Mouse (Mus musculus) stomach, embryonic 16.5 days (tissue): ENCODE measurements at regions not wholly inside any gene's neighbourhood (a gene's known extent, or its start where the extent isn't known, plus 50 kb on each side); places are given as distances from the start of the nearest gene placed in this dataset.

Experiments used
- ATAC-seq: fragments of 200-750 bp; cut with Nextera tagmentation; 2 replicates; pipeline ENCODE4 v1.8.0; 2017; ENCODE audit warnings: moderate number of reproducible peaks, moderate TSS enrichment; ENCODE audit not compliant: insufficient read depth, low FRiP score
- H3K27ac ChIP-seq: fragments of 300-500 bp; sonication (generic); 2 replicates; pipeline ENCODE4 v1.5.1; 2014; ENCODE audit warnings: low read length
- H3K27me3 ChIP-seq: fragments of 300-500 bp; sonication (generic); 2 replicates; pipeline ENCODE4 v1.6.1; 2014; ENCODE audit warnings: low read length, control low read depth, mixed read lengths; ENCODE audit not compliant: control insufficient read depth, insufficient read depth
- H3K36me3 ChIP-seq: fragments of 300-500 bp; sonication (generic); 2 replicates; pipeline ENCODE4 v1.6.1; 2014; ENCODE audit warnings: low read length; ENCODE audit not compliant: control insufficient read depth, insufficient read depth
- H3K4me1 ChIP-seq: fragments of 300-500 bp; sonication (generic); 2 replicates; pipeline ENCODE4 v1.6.1; 2014; ENCODE audit warnings: low read length, control low read depth, mixed read lengths; ENCODE audit not compliant: control insufficient read depth, insufficient read depth
- H3K4me2 ChIP-seq: fragments of 300-500 bp; sonication (generic); 2 replicates; pipeline ENCODE4 v1.6.1; 2014; ENCODE audit warnings: low read depth, low read length, mixed read lengths
- H3K4me3 ChIP-seq: fragments of 300-500 bp; sonication (generic); replicated peaks from 2 replicates; pipeline ENCODE4 v1.5.1; 2014; ENCODE audit warnings: mild to moderate bottlenecking, low read length
- H3K9ac ChIP-seq: fragments of 300-500 bp; sonication (generic); 2 replicates; pipeline ENCODE4 v1.6.1; 2014; ENCODE audit warnings: low read length
- H3K9me3 ChIP-seq: fragments of 300-500 bp; sonication (generic); replicated peaks from 2 replicates; pipeline ENCODE4 v1.6.1; 2016; ENCODE audit warnings: low read length, control low read depth; ENCODE audit not compliant: control insufficient read depth
- WGBS: fragments of 180-500 bp; shearing (Covaris S2); extraction: QIAGEN DNeasy Blood & Tissue Kit; methylation state at CpG from one replicate; pipeline ENCODE4 v1.1.7; 2014; 5-methylcytosine and 5-hydroxymethylcytosine counted together

DNA sequence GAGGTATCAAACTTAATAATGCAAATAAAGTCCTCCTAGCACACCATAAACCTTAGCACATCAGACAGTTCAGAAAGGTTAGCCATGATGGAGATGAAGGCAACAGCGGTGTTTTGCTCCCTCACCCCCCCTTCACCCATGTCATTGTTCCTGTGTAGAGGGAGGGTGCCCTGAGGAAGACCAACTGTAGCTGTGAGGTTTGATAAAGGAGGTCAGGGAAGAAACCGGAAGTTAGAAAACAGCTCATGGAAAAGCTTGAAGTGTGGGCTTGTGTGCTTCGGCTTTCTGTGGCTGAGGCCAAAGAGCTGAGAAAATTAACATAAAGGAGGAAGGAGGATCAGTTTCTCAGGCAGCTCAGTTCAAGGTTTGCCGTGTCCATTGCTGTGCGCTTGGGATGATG lies 111.3 kb upstream of the Adra1b start:
- no peak overlapping the region for H3K27ac ChIP-seq
- no peak for ATAC-seq
- 86% methylated on average over 5 of the region's 5 CpGs for WGBS
- H3K4me2 ChIP-seq: no peak overlapping the region
- no peaks in the 10 kb centered on the region for H3K36me3 ChIP-seq
- no peaks in the 10 kb centered on the region for H3K4me1 ChIP-seq
- H3K9me3 ChIP-seq: no peaks in the 10 kb centered on the region
- no peaks in the 10 kb centered on the region for H3K27me3 ChIP-seq
- H3K4me3 ChIP-seq: no peak overlapping the region
- no peak overlapping the region for H3K9ac ChIP-seq

GRCm38 (mm10) chr11:44013841-44014240 lies 112.8 kb upstream of the Adra1b start:
- no peaks in the 10 kb centered on the region for H3K27me3 ChIP-seq
- no peak overlapping the region for H3K27ac ChIP-seq
- ATAC-seq: no peak
- no peak overlapping the region for H3K9ac ChIP-seq
- no peaks in the 10 kb centered on the region for H3K4me1 ChIP-seq
- WGBS: 26% methylated on average over 1 of the region's 1 CpGs
- no peaks in the 10 kb centered on the region for H3K36me3 ChIP-seq
- no peak overlapping the region for H3K4me3 ChIP-seq
- no peak overlapping the region for H3K4me2 ChIP-seq
- H3K9me3 ChIP-seq: no peaks in the 10 kb centered on the region

DNA sequence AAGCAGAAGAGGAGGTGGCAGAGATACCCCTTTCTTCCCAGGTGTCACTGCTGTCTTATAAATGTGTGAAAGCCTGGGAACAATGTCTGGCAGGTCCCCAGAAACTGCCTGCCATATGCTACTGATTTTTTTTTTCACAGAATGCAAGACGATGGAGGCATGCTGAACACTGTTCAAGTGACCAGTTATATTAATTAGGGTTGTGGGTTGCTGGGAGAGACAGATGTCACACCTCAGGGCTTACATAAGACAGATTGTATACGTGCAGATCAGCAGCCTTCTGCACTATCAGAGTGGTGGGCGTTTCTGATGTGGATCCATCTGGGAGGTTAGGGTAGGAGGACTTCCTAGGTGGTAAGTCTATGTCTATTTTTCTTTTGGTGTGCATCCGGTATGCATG lies 120.6 kb upstream of the Adra1b start:
- H3K4me1 ChIP-seq: no peaks in the 10 kb centered on the region
- H3K4me3 ChIP-seq: no peak overlapping the region
- no peak overlapping the region for H3K27ac ChIP-seq
- 54% methylated on average over 4 of the region's 4 CpGs for WGBS
- no peak overlapping the region for H3K9ac ChIP-seq
- ATAC-seq: no peak
- no peaks in the 10 kb centered on the region for H3K36me3 ChIP-seq
- H3K27me3 ChIP-seq: no peaks in the 10 kb centered on the region
- H3K9me3 ChIP-seq: no peaks in the 10 kb centered on the region
- no peak overlapping the region for H3K4me2 ChIP-seq

GRCm38 (mm10) chr11:44027046-44027445 lies 126.0 kb upstream of the Adra1b start:
- no peak for ATAC-seq
- no peak overlapping the region for H3K4me3 ChIP-seq
- H3K4me2 ChIP-seq: no peak overlapping the region
- no peaks in the 10 kb centered on the region for H3K9me3 ChIP-seq
- H3K27me3 ChIP-seq: no peaks in the 10 kb centered on the region
- WGBS: 71% methylated on average over 3 of the region's 3 CpGs
- no peak overlapping the region for H3K9ac ChIP-seq
- H3K27ac ChIP-seq: no peak overlapping the region
- H3K4me1 ChIP-seq: no peaks in the 10 kb centered on the region
- no peaks in the 10 kb centered on the region for H3K36me3 ChIP-seq

- Histone ChIP-seq H3K4me3 (no peak overlapping the region), H3K9me3 (no peaks in the 10 kb centered on the region), H3K27ac (no peak overlapping the region), H3K4me2 (no peak overlapping the region), H3K36me3 (no peaks in the 10 kb centered on the region), H3K9ac (no peak overlapping the region), H3K4me1 (no peaks in the 10 kb centered on the region), H3K27me3 (no peaks in the 10 kb centered on the region)
- no peak for ATAC-seq
- WGBS: 71% methylated on average over 2 of the region's 2 CpGs
Observed at GRCm38 (mm10) chr11:44046083-44046482, 145.1 kb upstream of the Adra1b start.

DNA sequence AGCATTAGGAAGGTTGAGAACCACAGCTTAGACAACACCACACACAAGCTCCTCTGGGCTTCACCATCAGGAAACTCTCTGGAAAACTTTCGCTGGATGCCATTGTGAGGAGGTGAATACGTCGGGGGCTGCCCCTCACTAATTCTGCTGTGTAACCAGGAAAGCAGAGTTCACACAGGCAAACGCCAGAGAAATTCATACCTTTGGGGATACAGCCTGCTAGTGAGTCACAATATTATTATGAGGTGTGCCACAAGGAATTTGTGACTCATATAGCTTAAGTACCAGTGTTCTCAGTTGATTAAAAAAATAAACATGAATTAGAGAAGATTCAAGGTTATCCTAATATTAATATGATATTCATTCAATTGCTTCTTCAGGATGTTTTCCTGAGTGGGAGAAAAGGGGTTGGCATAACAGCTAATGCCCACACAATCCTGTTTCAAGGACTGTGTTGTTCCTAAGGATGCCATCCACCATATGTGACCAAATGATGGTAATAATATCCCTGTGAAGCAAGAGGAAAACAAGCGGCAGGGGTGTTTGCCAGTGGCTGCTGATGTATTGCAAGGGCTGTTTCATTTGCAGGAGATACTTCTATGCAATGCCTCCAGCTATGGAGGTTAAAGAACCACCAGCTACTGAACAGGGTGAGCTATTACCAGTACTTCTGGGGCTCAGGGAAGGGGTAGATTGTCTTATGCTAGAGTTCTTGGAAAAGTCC lies 148.4 kb upstream of the Adra1b start:
- WGBS: 72% methylated on average over 5 of the region's 5 CpGs
- no peak for ATAC-seq

DNA sequence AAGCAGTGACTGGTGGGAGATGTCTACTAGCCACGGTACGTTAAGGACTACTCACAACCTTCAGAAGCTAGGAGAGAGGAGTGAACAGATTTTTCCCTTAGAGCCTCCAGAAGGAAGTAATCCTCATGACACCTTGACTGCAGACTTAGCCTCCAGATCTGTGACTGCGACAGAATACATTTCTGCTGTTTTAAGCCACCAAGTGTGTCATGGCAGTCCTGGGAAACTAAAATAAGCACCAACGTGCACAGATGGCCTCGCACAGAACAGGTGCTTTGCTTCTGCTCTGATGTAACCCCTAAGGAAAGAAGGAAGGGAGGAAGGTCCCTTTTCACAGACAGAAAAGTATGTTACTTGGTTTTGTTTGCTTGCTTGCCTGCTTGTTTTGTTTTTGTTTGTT lies 151.5 kb upstream of the Adra1b start:
- no peaks in the 10 kb centered on the region for H3K36me3 ChIP-seq
- H3K4me1 ChIP-seq: no peaks in the 10 kb centered on the region
- H3K4me3 ChIP-seq: no peak overlapping the region
- WGBS: 83% methylated on average over 5 of the region's 5 CpGs
- H3K27ac ChIP-seq: no peak overlapping the region
- no peak for ATAC-seq
- H3K9ac ChIP-seq: no peak overlapping the region
- no peak overlapping the region for H3K4me2 ChIP-seq
- no peaks in the 10 kb centered on the region for H3K27me3 ChIP-seq
- no peaks in the 10 kb centered on the region for H3K9me3 ChIP-seq

More for the DNA sequence above, 148.4 kb upstream of the Adra1b start:
- Histone ChIP-seq H3K4me1 (no peaks in the 10 kb centered on the region), H3K36me3 (no peaks in the 10 kb centered on the region), H3K9me3 (no peaks in the 10 kb centered on the region), H3K4me3 (no peak overlapping the region), H3K27ac (no peak overlapping the region), H3K27me3 (no peaks in the 10 kb centered on the region), H3K4me2 (no peak overlapping the region), H3K9ac (no peak overlapping the region)

DNA sequence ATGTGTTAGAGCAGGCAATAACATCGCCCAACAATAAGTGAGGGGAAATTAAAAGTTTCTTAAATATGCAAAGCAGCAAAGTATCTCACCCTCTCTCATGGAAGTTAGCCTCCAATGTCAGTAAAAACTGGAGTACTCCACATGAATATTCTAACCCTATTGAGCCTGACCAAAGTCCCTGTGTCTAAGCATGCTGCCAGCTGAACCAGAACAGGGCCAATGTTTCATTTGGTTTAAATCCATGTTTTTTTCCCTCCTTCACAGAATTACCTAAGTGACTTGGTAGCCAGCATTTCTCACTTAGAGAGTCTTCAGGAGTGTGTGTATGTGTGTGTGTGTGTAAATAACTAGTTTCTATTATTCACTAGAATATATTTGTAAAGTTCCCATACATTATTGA lies 161.4 kb upstream of the Adra1b start:
- ATAC-seq: no peak
- Histone ChIP-seq H3K4me3 (no peak overlapping the region), H3K27ac (no peak overlapping the region), H3K9me3 (no peaks in the 10 kb centered on the region), H3K9ac (no peak overlapping the region), H3K36me3 (no peaks in the 10 kb centered on the region), H3K27me3 (no peaks in the 10 kb centered on the region), H3K4me2 (no peak overlapping the region), H3K4me1 (no peaks in the 10 kb centered on the region)
- WGBS: 94% methylated on average over 1 of the region's 1 CpGs

GRCm38 (mm10) chr11:44066176-44066575 lies 165.2 kb upstream of the Adra1b start:
- Histone ChIP-seq H3K4me3 (no peak overlapping the region), H3K4me1 (no peaks in the 10 kb centered on the region), H3K4me2 (no peak overlapping the region), H3K9ac (no peak overlapping the region), H3K36me3 (no peaks in the 10 kb centered on the region), H3K27ac (no peak overlapping the region), H3K9me3 (no peaks in the 10 kb centered on the region), H3K27me3 (no peaks in the 10 kb centered on the region)
- WGBS: 92% methylated on average over 2 of the region's 2 CpGs
- ATAC-seq: no peak
